Mouse (Mus musculus): ENCODE measurements at regions not wholly inside any gene's neighbourhood (a gene's known extent, or its start where the extent isn't known, plus 50 kb on each side); places are given as distances from the start of the nearest gene placed in this dataset.

DNA sequence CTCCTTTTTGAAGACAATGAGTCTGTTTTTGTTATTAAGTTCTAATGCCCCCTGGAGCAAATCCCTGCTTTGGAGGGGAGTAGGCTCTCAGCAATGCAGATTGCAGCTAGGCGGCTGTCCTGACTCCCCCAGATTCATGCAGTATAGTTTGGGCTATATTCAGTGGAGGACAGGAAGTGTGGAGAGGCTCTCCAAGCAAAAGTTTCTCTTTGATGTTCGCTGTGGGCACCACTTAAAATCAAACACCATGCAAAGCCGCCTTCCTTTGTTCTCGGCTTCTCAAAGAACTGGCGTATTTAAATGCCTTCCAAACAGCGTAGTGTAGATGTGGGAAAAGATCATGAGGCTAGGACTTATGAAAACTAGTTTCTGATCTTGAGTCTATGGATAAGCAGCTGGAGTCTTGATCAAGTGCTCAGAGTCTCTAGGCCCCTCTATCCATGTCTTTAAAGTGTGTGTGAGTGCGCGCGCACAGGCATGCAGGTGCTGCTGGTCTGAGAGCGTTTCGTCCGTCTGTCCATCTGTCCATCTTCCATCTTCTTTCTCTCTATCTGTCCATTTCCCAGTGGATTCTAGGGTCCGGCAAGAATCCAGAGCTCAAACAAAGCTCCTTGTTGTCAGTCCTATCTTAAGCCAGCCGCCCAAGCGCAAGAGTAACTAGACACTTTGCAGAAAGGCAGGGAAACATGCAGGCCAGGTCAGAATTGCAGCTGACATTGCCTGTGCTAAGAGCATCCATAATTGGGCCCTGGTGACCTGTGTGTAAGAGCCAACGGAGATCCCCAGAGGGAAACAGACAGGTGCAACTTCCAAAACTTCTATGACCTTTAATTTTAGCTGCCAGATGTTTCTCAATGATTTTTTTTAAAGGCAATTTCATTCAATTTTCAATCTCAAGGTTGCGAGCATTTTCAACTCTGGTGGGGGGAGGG lies 129.4 kb upstream of the Serp2 start:
- in situ Hi-C loops (cut with MboI, MseI): no loop called here

DNA sequence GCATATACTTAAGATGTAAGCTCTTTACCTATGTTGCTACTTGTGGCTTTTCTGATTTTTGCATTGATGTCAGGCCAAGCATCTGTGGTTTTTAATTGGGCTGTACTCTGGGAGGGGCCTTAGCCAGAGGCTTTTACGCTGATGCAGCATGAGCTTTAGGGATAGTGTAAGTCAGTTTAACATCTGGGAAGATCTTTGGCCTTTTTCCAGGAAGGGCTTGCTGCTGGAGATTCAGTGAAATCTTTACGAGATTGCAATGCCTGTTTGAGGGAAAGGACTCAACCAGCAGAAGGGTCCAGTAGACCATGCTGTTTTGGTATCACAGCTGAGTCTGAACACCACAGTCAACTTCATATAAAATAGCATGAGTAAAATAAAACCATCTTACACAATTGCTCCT lies 127.6 kb upstream of the Serp2 start:
- in situ Hi-C loops (cut with MboI, MseI): no loop called here

DNA sequence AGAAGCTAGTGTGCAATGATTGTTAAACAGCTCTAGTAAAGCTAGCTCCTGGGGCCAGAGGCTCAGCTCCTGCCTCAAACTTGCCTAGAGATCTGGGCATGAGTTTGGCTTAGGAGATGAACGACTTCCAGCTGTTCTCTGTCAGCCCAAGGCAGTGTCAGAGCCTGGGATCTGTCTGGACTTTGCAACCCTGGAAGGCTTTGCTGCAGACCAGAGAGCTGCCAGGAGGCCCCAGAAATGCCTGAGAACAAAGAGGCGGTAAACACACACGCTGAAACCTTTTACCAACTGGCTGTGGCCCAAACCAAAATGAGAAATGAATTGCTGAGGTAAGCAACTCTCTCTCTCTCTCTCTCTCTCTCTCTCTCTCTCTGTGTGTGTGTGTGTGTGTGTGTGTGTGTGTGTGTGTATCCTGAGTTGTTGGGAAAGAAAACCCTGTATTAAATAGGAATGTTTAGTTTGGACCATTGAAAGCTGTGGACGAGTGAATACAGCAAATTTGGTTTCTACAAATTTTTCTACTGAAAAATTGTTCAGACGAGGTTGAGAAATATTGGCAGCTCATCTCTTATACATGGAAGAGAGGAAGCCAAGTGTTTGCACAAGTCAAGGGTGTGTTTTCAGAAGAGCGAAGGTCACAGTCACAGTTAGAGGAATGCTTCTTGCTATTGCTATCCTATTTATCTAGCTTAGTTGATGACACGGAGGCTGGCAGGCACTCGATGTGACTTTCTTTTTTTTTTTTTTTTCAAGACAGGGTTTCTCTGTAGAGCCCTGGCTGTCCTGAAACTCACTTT lies 125.1 kb upstream of the Serp2 start:
- in situ Hi-C loops (cut with MboI, MseI): no loop called here

DNA sequence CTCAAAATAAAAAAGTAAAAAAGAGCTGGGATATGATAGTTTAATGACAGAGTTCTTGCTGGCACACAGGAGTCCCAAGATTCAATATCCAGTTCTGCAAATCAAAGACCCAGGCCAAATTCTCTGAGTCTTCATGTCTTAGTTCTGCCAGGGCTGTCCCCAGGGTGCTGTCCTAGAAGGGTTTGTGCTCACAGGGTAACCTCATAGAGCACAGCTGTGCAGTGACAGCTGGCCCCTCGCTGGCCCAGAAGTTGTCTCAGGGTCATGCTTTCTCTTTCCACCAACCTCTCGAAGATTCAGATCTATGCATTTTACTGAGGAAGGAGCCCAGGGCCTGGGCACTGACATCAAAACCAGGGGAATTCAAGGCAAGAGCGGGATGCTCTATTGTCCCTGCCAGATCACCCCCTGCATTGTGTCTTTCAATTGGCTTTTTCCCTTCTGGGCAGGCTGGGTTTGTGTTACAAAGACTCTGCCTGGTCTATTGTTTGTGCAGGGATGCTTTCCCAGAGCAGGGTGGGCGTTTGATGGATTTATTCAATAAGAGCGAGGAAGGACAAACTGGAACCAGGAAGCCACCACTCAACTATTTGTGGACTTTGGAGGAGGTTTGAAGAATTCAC lies 121.9 kb upstream of the Serp2 start:
- in situ Hi-C loops (cut with MboI, MseI): no loop called here

DNA sequence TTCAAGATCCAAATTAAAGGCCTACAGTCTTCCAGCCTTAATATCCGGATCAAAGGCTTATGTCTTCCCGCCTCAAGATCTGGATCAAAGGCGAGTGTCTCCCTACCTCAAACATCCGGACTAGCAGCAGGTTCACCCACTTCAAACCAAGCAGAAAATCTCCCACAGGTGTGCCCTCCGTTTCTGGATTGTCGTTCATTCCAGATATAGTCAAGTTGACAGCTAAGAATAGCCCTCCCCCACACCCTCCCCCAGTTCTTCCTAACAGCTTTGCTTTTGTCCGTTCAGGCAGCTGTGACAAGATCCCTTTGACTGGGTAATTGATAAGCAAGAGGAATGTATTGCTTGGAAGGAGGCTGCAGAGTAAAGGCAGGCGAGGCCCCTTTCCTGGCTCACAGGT lies 118.3 kb upstream of the Serp2 start:
- in situ Hi-C loops (cut with MboI, MseI): no loop called here

DNA sequence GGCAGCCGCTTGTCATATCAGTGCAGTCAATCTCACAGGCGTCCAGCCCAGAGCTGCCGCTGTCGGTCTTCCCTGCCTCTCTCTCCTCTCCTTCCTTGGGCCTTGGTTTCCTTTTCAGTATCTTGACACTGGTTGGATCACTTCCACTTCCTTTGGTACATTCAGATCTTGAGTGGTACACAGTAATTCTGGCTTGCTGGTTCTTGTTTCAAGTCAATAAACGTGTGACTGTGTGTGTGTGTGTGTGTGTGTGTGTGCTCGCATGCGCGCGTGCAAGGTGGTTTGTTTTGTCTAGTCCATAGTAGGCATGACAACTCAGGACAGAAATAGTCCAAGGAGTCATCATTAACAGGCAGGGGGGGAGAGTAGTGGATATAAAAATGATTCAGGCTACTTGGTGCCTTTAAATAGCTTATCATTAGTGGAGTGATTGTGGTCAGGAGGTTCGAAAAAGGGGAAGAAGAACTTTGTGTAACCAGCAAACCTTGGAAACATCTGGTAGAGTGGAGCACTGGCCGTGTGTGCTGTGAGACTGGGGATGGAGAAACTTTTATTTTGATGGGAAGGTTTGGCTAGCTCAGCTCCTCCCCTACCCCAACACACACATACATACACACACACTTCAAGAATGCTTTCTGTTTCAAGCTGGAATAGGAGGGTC lies 117.1 kb upstream of the Serp2 start:
- in situ Hi-C loops (cut with MboI, MseI): no loop called here

DNA sequence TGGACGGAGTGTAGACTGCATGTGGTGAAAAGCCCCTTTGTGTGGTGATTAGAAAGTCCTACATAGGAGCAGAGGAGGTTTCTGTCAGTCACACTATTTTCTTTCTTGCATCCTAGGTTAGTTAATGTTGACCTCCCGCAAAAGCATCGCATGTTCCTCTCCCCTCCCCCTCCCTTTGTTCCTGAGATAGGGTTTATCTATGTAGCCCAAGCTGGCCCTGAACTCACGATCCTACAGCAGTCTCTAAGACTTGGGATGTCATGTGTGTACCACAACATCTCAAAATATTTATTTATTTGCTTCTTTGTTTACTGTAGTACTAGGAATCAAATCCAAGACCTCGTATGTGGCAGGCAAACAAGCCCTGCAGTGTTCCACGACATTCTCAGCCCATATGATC lies 116.2 kb upstream of the Serp2 start:
- in situ Hi-C loops (cut with MboI, MseI): no loop called here

DNA sequence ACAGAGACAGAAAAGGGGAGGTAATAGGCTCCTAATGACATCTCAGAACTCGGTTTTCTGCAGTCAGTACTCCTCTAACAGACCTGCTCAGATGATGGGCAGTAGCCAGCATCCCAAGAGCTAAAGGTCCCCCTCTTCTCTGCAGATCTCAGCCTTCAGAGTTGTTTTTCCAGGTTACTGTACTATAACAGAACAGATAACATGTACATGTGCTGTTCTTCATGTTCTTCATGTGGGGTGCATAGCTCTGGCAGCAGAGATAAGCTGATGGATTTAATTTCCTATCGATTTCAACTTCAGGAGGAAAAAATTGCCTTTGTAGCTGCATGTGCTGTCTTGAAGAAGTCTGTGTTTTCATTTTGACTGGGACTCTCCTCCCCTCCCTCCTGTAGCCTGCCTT lies 115.8 kb upstream of the Serp2 start:
- in situ Hi-C loops (cut with MboI, MseI): no loop called here

DNA sequence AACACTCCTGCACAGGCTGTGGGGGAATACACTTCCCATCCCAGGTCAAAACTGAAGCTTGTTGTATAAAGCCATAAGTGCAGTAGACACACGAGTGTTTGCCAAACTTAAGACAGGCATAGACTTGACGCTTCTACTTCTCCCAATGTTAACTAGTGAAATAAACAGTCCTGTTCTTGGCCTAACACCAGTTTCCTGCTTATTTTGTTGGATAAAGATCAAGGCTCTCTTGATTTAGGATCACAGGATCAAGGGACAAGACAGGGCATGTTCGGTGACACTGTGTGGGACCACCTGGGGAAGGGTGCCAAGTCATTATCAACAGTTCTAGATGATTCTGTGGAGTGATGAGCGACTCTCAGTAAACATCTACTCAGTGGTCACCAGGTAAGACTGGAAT lies 114.3 kb upstream of the Serp2 start:
- in situ Hi-C loops (cut with MboI, MseI): no loop called here

DNA sequence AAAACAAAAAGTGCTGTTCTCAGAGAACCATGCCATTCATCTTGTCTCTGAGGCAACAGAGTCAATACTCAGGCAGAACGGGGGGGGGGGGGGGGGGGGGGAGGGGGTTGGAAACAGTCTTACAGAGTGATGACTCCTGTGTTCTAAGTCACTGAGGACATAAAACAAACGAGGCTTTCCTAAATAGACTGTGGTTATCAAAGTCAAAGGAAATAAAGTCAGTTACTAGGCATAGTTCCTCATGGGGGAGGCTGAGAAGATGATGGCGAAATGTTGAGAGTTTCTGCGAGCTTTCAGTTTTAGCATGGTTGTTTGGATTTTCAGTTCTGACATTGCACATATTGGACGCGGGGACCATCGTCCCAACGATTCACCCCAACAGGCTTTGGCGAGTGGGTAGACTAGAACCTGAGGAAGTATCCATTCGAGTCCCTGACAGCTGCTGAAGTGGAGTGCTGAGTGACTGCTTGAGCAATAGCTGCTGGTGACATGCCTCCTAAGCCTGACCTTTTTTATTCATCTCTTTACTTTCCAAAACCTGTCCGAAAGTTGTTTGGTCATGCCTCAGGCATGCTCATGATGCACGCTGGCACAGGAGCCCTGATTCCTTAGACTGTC lies 109.2 kb upstream of the Serp2 start:
- in situ Hi-C loops (cut with MboI, MseI): no loop called here

DNA sequence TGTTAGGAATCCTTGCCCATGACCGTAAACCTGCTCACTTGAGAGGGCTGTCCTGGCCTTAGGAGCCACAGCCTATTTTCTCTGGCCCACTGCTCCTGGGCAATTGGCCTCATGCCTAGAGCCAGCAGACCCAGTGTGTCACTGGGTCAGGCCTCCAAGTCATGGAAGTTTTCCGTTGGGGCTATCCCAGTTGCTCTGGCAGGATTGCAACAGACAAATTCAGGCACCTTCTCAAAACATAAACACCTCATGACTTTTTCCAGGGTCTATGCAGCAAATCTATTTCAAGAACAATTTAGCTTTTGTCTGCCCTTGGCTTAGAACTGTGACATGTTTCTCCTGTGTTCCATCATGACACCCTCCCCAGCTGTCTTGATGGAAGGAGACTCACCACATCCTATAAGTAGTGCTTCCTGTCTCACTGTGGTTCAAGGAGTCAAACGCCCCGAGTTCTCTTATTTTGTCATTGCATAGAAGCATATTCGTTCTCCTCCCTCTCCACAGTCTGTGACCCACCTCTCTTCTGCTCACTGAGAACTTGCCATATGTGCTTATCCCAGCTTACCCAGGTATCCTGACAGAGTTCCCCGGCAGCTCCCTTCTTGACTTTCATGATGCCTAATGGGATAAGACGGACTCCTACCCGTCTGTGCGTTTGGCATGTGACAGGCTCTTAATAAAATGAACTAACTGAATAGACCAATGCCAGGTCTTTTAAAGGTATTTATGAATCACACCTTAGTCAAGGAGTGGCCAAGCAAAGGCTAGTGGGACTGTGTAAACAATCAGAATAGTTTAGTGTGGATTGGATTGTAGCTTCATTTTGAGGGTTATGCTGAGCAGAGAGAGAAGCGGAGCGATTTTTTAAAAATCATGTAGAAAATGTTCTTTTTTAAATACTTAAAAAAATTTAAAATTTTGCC lies 108.2 kb upstream of the Serp2 start:
- in situ Hi-C loops (cut with MboI, MseI): no loop called here

DNA sequence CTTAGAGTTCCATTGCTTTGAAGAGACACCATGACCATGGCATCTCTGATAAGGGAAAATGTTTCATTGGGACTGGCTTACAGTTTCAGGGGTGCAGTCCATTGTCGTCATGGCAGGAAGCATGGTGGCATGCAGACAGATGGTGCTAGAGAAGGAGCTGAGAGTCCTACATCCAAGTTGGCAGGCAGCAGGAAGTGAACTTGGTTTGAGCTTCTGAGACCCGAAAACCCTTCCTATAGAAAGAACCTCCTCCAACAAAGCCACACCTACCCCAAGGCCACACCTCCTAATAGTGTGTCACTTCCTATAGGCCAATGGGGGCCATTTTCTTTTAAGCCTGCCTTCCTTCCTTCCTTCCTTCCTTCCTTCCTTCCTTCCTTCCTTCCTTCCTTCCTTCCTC lies 107.1 kb upstream of the Serp2 start:
- in situ Hi-C loops (cut with MboI, MseI): no loop called here

DNA sequence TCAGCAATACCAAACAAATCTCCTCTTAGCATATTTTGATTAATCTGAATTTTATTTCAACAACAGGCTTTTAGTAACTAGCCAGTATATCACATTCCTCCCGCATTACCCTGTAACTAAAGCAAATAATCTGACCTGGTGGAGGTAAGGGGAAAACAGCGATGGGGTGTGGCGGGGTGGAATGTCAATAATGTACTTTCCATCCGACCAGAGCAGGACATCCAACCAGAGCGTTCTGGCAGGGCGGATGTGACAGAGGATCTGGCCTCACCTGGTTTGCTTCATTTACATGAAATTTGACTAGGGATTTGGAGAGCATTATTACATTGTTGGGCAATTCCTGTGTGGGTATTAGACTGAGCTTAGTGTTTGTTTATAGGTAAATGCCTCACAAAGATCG lies 106.2 kb upstream of the Serp2 start:
- in situ Hi-C loops (cut with MboI, MseI): no loop called here

DNA sequence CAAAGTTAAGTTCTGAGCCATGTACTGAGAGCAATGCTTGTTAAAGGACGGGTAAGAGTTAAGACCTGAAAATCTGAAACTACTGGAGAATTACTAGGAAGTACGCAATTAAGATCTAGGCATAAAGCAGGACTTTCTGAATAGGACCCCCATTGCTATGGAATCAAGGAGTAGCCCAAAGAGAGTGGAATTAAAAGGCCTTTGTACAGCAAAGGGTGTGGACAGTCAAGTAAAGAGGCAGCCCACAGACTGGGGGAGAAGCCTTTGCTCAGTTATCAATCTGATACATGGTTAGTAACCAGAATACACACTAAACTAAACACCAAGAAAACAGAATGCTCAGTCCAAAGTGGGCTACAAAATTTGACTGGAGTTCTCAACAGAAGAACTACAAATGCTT lies 104.2 kb upstream of the Serp2 start:
- in situ Hi-C loops (cut with MboI, MseI): no loop called here

DNA sequence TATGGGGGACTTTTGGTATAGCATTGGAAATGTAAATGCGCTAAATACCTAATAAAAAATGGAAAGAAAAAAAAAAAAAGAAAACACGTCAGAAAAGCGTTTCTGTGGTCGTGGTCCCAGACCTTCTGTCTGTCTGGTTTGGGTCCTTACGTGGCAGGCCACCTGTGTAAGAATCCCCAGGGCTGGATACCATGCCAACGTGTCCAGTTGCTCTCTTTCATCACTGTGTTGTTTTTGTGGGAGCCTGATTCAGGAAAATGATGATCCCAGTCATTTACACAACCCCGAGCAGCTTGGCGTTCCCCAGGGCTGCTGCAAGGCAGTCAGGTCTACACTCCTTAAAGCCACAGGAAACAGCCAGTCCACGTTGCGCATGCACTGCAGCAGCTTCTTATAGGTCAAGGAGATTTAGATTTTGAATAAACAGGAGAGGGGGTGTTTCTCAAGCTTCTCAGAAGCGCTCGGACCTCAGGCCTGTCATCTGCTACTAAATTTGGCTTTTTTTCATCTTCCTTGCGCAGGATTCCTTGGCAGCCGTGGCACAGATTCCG lies 102.3 kb upstream of the Serp2 start:
- in situ Hi-C loops (cut with MboI, MseI): loop anchor here (10.0 kb wide), 1 partner anchor 1264 kb away; no protein-coding TSS in a partner anchor

DNA sequence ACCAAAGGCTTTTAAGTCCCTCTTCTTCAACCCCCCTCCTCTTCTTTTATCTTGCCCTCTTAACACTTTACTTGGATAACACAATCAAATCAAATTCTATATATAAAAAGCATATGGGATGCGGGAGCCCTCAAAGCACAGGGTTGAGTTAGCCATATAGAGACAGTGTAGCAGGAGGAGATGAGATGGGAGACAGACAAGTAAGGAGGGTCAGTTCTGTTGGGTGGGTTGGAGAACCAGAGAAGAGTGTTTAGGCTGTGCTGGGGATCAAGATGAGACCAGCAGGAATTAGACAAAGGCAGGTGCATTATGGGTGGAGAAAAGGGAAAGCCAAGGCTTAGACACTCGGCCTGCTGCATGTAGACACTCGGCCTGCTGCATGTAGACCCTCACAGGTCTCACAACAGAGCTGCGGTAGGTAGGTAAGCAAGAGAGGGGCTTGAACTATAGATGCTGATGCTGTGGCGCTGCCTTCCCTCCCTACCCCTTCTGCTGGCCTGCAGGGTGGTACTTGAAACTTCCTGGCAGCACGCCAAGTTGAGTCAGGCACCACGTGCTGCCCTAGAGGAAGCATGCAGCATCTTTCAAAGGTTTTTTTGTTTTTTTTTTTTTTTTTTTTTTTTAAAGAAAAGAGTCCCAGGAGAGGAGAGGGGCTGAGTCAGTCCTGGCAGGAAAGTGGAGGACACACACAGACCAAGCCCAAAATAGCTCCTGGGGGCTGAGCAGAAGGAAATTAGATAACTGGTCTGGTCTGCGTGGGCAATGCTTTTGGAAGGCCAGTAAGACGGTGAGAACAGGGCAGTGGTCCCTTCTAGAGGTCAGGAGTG lies 101.3 kb upstream of the Serp2 start:
- in situ Hi-C loops (cut with MboI, MseI): loop anchor here (10.0 kb wide), 1 partner anchor 1263 kb away; no protein-coding TSS in a partner anchor

DNA sequence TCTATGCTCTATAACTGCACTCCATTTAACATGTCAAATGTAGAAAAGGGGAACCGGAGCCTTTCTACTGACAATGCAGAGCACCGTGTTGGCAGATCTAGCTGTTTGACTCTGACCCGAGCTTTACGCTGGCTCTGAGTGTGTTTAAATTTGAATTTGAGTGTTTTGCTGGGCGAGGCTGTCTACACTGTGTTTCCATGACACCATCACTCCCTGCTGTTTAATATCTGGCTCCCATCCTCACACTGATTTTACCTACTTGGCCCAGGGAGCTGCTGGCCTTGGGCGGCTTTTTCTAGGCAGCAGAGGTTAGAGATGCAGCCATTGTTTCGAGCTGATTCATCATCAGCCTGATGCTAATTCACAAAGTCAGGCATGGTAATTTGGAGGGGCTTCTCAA lies 100.7 kb upstream of the Serp2 start:
- in situ Hi-C loops (cut with MboI, MseI): loop anchor here (10.0 kb wide), 1 partner anchor 1263 kb away; no protein-coding TSS in a partner anchor

DNA sequence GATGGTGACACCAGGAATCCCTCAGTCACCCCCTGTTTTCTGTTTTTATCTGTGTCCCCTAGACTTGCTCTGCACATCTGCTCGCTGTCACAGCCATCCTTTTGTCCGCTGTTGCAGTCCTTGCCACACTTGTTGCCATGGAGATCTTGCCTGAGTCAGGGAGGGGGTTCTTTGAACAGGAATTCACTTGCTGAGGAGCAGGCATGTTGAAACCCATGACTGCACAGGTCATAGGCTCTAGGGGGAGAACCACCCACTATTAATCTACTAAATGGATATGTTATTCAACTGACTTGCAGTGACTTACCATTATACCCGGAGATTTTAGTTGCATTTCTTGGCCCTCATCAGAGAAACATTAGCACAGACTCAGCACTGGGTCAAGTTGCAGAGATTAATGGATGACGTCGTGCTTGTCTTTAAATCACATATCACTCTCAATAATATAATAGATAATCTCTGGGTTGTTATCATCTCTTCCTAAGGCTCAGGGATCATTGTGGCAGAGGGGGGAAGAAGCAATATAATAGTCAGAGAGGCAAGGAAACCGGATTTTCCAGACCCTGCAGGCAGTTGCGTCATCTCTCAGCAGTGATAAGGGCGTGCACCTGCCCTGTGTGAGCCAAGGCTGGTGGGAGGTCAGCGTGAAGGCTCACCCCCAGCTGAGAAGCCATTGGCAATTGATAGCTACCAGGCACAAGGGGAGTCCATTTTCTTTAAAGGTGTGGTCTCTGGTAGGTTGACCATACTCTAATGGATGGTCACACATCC lies 95.9 kb upstream of the Serp2 start:
- in situ Hi-C loops (cut with MboI, MseI): loop anchor here (10.0 kb wide), 1 partner anchor 1258 kb away; no protein-coding TSS in a partner anchor

All from regulatory T cell (primary cell).